9 mouse cellular contexts compared by ENCODE assay signal in the genomic region with DNA sequence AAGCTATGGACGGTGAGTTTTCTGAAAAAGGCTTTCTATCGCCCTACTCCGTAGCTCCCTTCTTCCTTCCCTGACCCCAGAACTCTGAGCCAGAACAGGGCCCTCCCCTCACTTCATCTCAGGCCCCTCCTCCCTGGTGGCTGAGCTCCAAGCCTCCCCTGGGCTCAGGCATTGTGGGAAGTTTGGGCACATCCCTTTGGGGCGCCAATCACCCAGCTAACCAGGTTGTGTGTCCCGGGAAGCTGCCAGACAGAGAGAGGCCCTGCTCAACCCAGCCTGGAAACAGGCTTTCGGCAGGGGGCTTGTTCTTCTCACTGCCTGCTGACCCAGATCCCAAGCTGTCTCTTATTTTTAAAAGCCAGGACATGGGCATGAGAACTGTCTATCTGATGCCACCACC. TPM values are rescaled to one million over a fixed set of nuclear protein-coding genes. Genes with fewer than 3 reads are reported as not detected.
DNase-seq lines count a peak whose midpoint lies in the region; ATAC-seq and TF ChIP-seq lines count a peak whose summit lies in the region.
"Had no signal": no experiment of that assay in that cellular context is flagged by ENCODE, and none has a peak within 500 bp of the region (broad histone marks: within the 10 kb centered on the region; RNA-seq: fewer than 3 reads in every experiment).

No protein-coding gene starts in this region.

- H3K4me3 ChIP-seq in heart, embryonic 10.5 days: peak overlapping the region; percentile 84
- H3K4me3 ChIP-seq in embryonic facial prominence, embryonic 15.5 days (replicated peaks): peak overlapping the region; percentile 75
- peak overlapping the region; percentile 70 for H3K4me3 ChIP-seq in layer of hippocampus, adult 2 months
- peak overlapping the region; percentile 72 for H3K4me3 ChIP-seq in midbrain, postnatal 0 days (ENCODE audit: low read depth, low read length)

- H3K27ac ChIP-seq in heart, embryonic 10.5 days: peak overlapping the region; percentile 88
- peak overlapping the region; percentile 81 for H3K27ac ChIP-seq in embryonic facial prominence, embryonic 15.5 days (replicated peaks)
- H3K27ac ChIP-seq in layer of hippocampus, adult 2 months: peak overlapping the region; percentile 85; the same call in 1 of the 2 replicates
- H3K27ac ChIP-seq in midbrain, postnatal 0 days (ENCODE audit: low read depth, low read length): peak overlapping the region; percentile 47

- peaks cover 17% of the 10 kb centered on the region for H3K36me3 ChIP-seq in heart, embryonic 10.5 days
- H3K36me3 ChIP-seq in embryonic facial prominence, embryonic 15.5 days: no peaks in the 10 kb centered on the region
- H3K36me3 ChIP-seq in midbrain, postnatal 0 days (ENCODE audit: insufficient read depth, low read length): no peaks in the 10 kb centered on the region

- TF ChIP-seq CTCF in layer of hippocampus, adult 2 months (conservative IDR thresholded peaks at IDR 0.05): no peak
- TF ChIP-seq CTCF in midbrain, postnatal 0 days (IDR thresholded peaks at IDR 0.05): 0 out of 2 replicates have a peak, but pooled peaks have one; percentile 0

- H3K27me3 ChIP-seq in heart, embryonic 10.5 days (ENCODE audit: insufficient read depth, poor library complexity, severe bottlenecking): peaks cover 38% of the 10 kb centered on the region
- H3K27me3 ChIP-seq in embryonic facial prominence, embryonic 15.5 days: peaks cover 10% of the 10 kb centered on the region; the same call in 1 of the 2 replicates
- H3K27me3 ChIP-seq in midbrain, postnatal 0 days (ENCODE audit: insufficient read depth, low read length): no peaks in the 10 kb centered on the region

- H3K4me2 ChIP-seq in embryonic facial prominence, embryonic 15.5 days (replicated peaks): peak overlapping the region; percentile 87
- H3K4me2 ChIP-seq in midbrain, postnatal 0 days (ENCODE audit: low read depth, low read length, poor library complexity, severe bottlenecking): peak overlapping the region; percentile 90

- 0 out of 2 replicates have a peak, but pooled peaks have one; percentile 22 for ATAC-seq in embryonic facial prominence, embryonic 15.5 days (ENCODE audit: insufficient number of reproducible peaks, low FRiP score, low TSS enrichment, low read depth)
- peak; percentile 49; the same call in 1 of the 2 replicates for ATAC-seq in midbrain, postnatal 0 days (ENCODE audit: low FRiP score)

- intact Hi-C loops in heart, postnatal 14 days (cut with DNase I): loop anchor here (2.0 to 5.0 kb wide), 2 partner anchors 33 to 90 kb away; no protein-coding TSS in a partner anchor
- intact Hi-C loops in gastrocnemius, postnatal 36 days (cut with DNase I): loop anchor here (10.0 kb wide), 1 partner anchor 87 kb away; no protein-coding TSS in a partner anchor

- 0 out of 2 replicates have a peak overlapping the region, but pooled peaks have one; percentile 55 for H3K9ac ChIP-seq in embryonic facial prominence, embryonic 15.5 days
- no peak overlapping the region for H3K9ac ChIP-seq in midbrain, postnatal 0 days (replicated peaks; ENCODE audit: low read length, poor library complexity, severe bottlenecking)

- DNase-seq in heart, embryonic 10.5 days (ENCODE audit: low spot score): no peak
- DNase-seq in heart, postnatal 14 days: no peak
- DNase-seq in R1 (ENCODE audit: low read depth, low spot score): peak; percentile 52
- peak; percentile 33 to 39 for DNase-seq in layer of hippocampus, adult 2 months (ENCODE audit: low spot score in 2 of 2)
- peak; percentile 63 for DNase-seq in midbrain, postnatal 0 days (ENCODE audit: low spot score)
- DNase-seq in gastrocnemius, postnatal 36 days: no peak
- DNase-seq in gastrocnemius, postnatal 10 days: no peak

- peaks cover 40% of the 10 kb centered on the region for H3K4me1 ChIP-seq in heart, embryonic 10.5 days
- H3K4me1 ChIP-seq in embryonic facial prominence, embryonic 15.5 days: peaks cover 22% of the 10 kb centered on the region
- H3K4me1 ChIP-seq in midbrain, postnatal 0 days (ENCODE audit: insufficient read depth, low read length): peaks cover 4% of the 10 kb centered on the region; the same call in 1 of the 2 replicates

- no peaks in the 10 kb centered on the region for H3K9me3 ChIP-seq in heart, embryonic 10.5 days
- no peaks in the 10 kb centered on the region for H3K9me3 ChIP-seq in embryonic facial prominence, embryonic 15.5 days (replicated peaks)
- no peaks in the 10 kb centered on the region for H3K9me3 ChIP-seq in midbrain, postnatal 0 days (ENCODE audit: low read length)

- WGBS in heart, embryonic 10.5 days: 4% methylated on average over 6 of the region's 6 CpGs
- WGBS in embryonic facial prominence, embryonic 15.5 days: 6% methylated on average over 6 of the region's 6 CpGs
- WGBS in midbrain, postnatal 0 days: 7% methylated on average over 6 of the region's 6 CpGs

RNA-seq across cellular contexts. Expression of a gene that starts 1.5 kb away (rescaled TPM):
- 23.4 and 30.3 TPM in 2 replicates for polyA plus RNA-seq in heart, embryonic 10.5 days (2016; fragmentation: Nextera tagmentation; extraction: Ambion mirVana)
- 1 to 10 TPM; 3.6 TPM for total RNA-seq in heart, postnatal 14 days (2021)
- 23.6 and 24.0 TPM in 2 replicates for polyA plus RNA-seq in embryonic facial prominence, embryonic 15.5 days (2015; fragmentation: Nextera tagmentation; extraction: Ambion mirVana)
- total RNA-seq in layer of hippocampus, adult 2 months (2021): 10 to 100 TPM; 66.9 to 74.2 TPM
- 54.4 and 77.6 TPM in 2 replicates for total RNA-seq in midbrain, postnatal 0 days (2014; rRNA removed)
- 50.8 and 51.9 TPM in 2 replicates for polyA plus RNA-seq in midbrain, postnatal 0 days (2015; fragmentation: Nextera tagmentation; extraction: Ambion mirVana)
- total RNA-seq in gastrocnemius, postnatal 36 days (2021): 10 to 100 TPM; 10.1 to 12.9 TPM
- total RNA-seq in gastrocnemius, postnatal 10 days (2021): 10 to 100 TPM; 13.4 to 15.2 TPM

RNA-seq across cellular contexts. Expression of a gene that starts 9.3 kb away (rescaled TPM):
- 0.11 and 0.37 TPM in 2 replicates for polyA plus RNA-seq in heart, embryonic 10.5 days (2016; fragmentation: Nextera tagmentation; extraction: Ambion mirVana)
- total RNA-seq in heart, postnatal 14 days (2021): not detected
- 0.85 and 1.2 TPM in 2 replicates for polyA plus RNA-seq in embryonic facial prominence, embryonic 15.5 days (2015; fragmentation: Nextera tagmentation; extraction: Ambion mirVana)
- not detected for total RNA-seq in layer of hippocampus, adult 2 months (2021)
- 0.11 and 0.14 TPM in 2 replicates for total RNA-seq in midbrain, postnatal 0 days (2014; rRNA removed)
- 0.15 and 0.56 TPM in 2 replicates for polyA plus RNA-seq in midbrain, postnatal 0 days (2015; fragmentation: Nextera tagmentation; extraction: Ambion mirVana)
- under 1 TPM in 1 of 2 experiments, not detected in 1; 0.35 TPM for total RNA-seq in gastrocnemius, postnatal 36 days (2021)
- under 1 TPM; 0.26 to 0.47 TPM for total RNA-seq in gastrocnemius, postnatal 10 days (2021)
- polyA plus RNA-seq: testis, adult 2 months had no signal

RNA-seq across cellular contexts. Expression of a gene that starts 35.5 kb away (rescaled TPM):
- polyA plus RNA-seq in heart, embryonic 10.5 days (2016; fragmentation: Nextera tagmentation; extraction: Ambion mirVana): 40.2 and 83.3 TPM in 2 replicates
- total RNA-seq in heart, postnatal 14 days (2021): 100 to 1,000 TPM; 146 to 175 TPM
- 24.0 and 28.7 TPM in 2 replicates for polyA plus RNA-seq in embryonic facial prominence, embryonic 15.5 days (2015; fragmentation: Nextera tagmentation; extraction: Ambion mirVana)
- 1 to 10 TPM; 1.2 to 1.4 TPM for total RNA-seq in layer of hippocampus, adult 2 months (2021)
- 11.1 and 12.0 TPM in 2 replicates for total RNA-seq in midbrain, postnatal 0 days (2014; rRNA removed)
- polyA plus RNA-seq in midbrain, postnatal 0 days (2015; fragmentation: Nextera tagmentation; extraction: Ambion mirVana): 1.2 and 1.4 TPM in 2 replicates
- total RNA-seq in gastrocnemius, postnatal 36 days (2021): 100 to 1,000 TPM; 403 to 438 TPM
- 100 to 1,000 TPM; 393 to 460 TPM for total RNA-seq in gastrocnemius, postnatal 10 days (2021)

RNA-seq across cellular contexts. Expression of a gene that starts 49.7 kb away (rescaled TPM):
- 372 and 465 TPM in 2 replicates for polyA plus RNA-seq in heart, embryonic 10.5 days (2016; fragmentation: Nextera tagmentation; extraction: Ambion mirVana)
- total RNA-seq in heart, postnatal 14 days (2021): 100 to 1,000 TPM; 262 TPM
- 457 and 464 TPM in 2 replicates for polyA plus RNA-seq in embryonic facial prominence, embryonic 15.5 days (2015; fragmentation: Nextera tagmentation; extraction: Ambion mirVana)
- 10 to 100 TPM; 65.3 to 67.6 TPM for total RNA-seq in layer of hippocampus, adult 2 months (2021)
- total RNA-seq in midbrain, postnatal 0 days (2014; rRNA removed): 124 and 142 TPM in 2 replicates
- polyA plus RNA-seq in midbrain, postnatal 0 days (2015; fragmentation: Nextera tagmentation; extraction: Ambion mirVana): 124 and 131 TPM in 2 replicates
- total RNA-seq in gastrocnemius, postnatal 36 days (2021): 10 to 100 TPM; 82.5 to 86.2 TPM
- total RNA-seq in gastrocnemius, postnatal 10 days (2021): 100 to 1,000 TPM; 169 to 187 TPM

Comparison
In these comparisons a context has a peak if more than half of its experiments do, and no peak if none do; other contexts are left out.
1. DNase-seq: peak in R1 (single experiment), layer of hippocampus, adult 2 months (2 of 2) and midbrain, postnatal 0 days (single experiment); none in heart, embryonic 10.5 days (single experiment), heart, postnatal 14 days (0 of 2), gastrocnemius, postnatal 36 days (0 of 2) and gastrocnemius, postnatal 10 days (single experiment).
2. RNA of a gene that starts 35.5 kb away (total RNA-seq): 393 to 460 TPM in gastrocnemius, postnatal 10 days, 403 to 438 TPM in gastrocnemius, postnatal 36 days and 146 to 175 TPM in heart, postnatal 14 days; 11.1 to 12.0 TPM in midbrain, postnatal 0 days and 1.2 to 1.4 TPM in layer of hippocampus, adult 2 months; every median in the first group is over 10 times any median in the second.
3. Peak in every context shown above with its lines, with median percentiles within 50 percentile points of each other: H3K27ac ChIP-seq and H3K4me3 ChIP-seq.